Mouse (Mus musculus) kidney, postnatal 25 days (tissue): ENCODE data around the gene Acoxl.
A peak's percentile ranks its signal among the peaks of the same experiment; 100 is the strongest.

Source experiments
- DNase-seq, 2 experiments: peaks; one replicate each; pipeline ENCODE4 v3.0.0; 2021; ENCODE audit warnings: mixed read lengths in 2 of 2

Acoxl gene

GRCm38 (mm10) chr2:128123921-128124683 is 285.4 kb downstream of the Acoxl start:
- DNase-seq = peak; percentile 17 to 42

- no peak for DNase-seq
These were observed 286.0 kb downstream of the Acoxl start for GRCm38 (mm10) chr2:128124693-128125092.

- DNase-seq = peak; percentile 98 to 99
These were observed 287.2 kb downstream of the Acoxl start, which contains the start of gene Bcl2l11 for GRCm38 (mm10) chr2:128125635-128126470. TSS of gene Bcl2l11 (plus strand) at chr2:128126038.

DNA sequence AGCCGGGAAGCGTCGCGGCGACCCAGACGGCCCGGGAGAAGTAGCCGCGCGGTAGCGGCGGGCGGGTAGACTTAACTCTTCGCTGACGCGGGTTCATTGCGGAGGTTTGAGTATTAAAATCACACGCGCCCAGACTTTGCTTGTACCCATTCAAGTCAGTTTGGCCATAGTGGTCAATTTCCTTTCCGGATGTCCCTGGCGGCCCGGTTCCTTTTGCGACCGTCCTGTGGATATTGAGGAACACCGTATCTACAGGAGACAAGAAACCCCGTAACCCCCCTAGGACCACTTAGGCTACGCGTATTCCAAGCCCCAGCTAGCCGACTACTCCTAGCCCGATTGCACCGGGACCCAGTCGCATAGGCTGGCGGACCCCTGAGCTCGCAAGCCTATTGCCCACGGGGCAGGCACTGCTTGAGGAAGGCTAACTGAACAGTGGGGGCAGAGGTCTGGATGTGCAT is 287.9 kb downstream of the Acoxl start:
- no peak for DNase-seq

GRCm38 (mm10) chr2:128127121-128127671 is 288.5 kb downstream of the Acoxl start:
- DNase-seq = peak; percentile 97 to 99

DNA sequence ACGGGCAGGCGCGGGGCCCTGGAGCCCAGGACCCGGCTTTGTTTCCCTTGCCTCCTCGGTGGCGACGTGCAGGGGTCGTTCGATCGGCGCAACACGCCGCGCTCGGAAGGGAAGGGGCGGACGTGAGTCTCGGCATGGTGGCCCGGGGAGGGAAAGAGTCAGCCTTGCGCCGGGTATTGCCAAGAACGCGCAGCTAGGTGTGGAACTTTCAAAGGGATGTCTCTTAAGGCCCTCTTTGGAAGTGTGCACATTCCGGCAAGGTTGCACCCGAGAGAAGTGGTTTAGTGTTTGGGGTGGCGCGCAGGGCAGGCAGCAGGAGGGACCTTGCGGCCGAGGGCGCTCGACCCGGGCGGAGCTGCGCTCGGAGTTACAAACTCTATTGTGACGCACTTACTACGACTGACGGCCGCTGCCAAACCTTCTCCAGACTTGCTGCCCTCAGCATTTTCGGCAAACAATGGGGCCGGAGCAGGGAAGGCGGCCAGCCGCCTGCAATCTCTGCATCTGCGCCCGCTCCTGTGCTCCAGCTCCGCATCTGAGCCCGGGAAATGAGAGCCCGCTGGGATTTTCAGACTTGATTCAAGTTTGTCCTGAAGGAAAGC is 289.1 kb downstream of the Acoxl start:
- peak; percentile 84 to 92 for DNase-seq

GRCm38 (mm10) chr2:128128532-128128931 is 289.9 kb downstream of the Acoxl start:
- no peak for DNase-seq

DNA sequence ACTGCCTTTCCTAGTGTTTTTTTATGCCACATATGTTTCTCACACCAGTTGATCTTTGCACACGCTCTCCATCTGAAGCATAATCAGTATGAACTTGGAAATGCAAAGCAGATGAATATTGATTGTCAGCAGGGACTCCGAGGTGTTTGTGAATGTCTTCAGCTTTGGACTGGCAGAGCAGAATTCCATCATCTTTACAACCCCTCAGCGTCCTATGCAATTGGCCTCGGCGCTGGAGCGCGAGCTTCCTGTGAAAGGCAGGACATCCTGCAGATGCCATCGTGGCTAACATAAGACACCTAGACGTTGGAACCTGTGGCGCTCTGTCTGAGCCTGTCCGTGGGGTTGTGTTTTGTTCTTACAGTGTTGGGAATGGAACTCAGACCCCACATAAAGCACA is 292.8 kb downstream of the Acoxl start:
- no peak for DNase-seq

DNA sequence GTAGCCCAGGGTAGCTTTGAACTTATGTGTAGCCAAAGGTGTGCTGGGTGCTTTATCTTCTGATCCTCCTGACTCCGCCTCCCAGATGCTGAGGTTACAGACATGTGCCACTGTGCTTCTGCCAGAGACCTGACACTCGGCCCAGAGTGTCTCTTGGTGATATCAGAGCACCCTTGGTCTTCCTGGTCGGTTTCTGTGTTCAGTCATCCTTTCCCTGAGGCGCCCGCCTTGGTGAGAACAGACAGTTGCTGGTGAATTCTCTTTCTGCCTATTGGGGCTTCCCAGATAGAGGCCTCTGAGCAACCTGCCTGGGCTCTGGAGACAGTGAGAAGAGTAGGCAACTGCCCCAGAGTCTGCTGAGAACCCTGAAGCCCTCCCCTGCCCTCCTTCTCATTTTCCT is 294.0 kb downstream of the Acoxl start:
- no peak for DNase-seq

- no peak for DNase-seq
These were observed 295.2 kb downstream of the Acoxl start for GRCm38 (mm10) chr2:128133865-128134264.

GRCm38 (mm10) chr2:128134474-128134873 is 295.8 kb downstream of the Acoxl start:
- DNase-seq = no peak

DNA sequence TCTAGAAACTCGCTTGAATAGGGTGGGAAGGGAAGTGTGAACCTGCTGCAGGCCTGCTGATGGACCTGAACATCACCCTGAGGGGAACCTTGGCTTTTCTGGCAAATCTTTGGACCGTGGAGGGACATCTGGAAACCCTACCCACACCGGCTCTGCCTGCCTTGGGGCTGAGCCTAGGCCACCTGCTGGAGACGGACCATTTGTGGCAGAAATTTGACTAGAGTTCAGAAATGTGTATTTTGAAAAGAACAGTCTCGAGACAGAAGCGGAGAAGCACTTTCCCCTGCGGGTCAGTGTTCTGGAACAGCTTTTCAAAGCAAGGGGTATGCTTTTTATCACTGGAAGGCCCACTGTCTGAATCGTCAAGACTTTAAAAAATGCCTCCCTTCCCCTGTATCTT is 296.3 kb downstream of the Acoxl start:
- DNase-seq = no peak

DNA sequence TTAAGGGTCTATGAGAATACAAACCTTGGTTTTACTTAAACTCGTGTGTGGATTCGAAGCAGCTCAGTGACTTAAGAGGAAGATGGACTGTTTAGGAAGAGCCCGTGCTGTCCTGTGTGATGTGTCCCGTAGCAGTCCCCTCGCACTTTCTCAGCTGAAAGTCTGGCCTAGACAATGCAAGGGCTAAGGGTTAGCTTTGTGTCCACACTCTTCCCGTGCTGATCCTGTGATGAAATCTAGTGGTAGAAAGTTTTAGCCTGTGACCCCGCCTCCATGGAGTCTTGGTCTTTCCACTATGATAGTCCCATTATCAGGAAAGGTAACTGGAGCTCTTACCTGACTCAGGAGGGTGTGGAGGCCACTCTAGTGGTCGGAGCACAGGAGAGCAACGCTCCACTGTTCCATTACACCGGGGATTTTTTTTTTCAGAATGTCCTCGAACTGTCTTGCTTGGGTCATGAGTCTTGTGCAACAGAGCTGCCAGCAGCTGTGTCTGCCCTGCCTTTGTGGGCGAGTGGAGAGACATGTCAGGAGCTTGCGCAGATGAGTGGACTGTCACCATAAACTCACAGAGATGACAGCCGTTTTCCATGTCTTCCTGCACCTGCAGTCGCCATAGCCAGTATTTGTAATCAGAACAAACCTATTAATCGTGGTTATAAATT is 298.2 kb downstream of the Acoxl start:
- no peak for DNase-seq

DNA sequence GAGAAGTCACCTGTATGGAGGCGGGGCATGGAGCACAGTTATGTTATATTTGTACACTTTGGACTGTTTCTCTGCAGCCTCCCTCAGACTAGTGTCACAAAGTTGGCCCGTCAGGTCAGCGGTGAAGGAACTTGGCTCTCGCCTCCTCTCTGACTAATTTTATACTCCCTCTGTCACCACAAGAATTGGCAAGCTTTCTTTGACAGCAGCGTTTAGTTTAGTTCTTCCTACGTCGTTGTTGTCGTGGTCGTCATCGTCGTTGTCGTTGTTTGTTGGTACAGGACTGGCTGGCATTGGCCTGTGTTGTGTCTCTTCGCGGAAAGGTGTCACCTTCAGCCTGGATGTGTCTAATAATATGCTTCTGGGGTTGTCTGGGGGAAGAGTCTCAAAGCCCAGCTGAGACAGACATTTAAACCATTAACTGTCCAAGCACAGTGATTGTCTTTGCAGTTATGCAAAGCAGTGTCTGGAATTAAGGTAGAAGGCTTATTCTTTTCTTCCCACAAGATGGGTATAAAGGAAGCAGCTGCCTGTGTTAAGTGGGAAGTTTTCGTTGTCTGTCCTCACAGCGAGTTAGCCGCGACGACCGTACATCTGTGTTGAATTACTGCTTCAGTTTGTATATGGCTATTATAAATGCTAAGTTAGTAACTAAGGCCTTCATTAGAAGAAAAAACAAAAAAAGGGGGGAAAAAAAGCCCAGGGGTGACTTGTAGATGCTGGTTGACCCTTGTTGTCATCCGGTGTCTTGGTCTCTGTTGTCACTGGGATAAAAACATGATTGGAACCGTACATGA is 299.0 kb downstream of the Acoxl start:
- DNase-seq = no peak

DNA sequence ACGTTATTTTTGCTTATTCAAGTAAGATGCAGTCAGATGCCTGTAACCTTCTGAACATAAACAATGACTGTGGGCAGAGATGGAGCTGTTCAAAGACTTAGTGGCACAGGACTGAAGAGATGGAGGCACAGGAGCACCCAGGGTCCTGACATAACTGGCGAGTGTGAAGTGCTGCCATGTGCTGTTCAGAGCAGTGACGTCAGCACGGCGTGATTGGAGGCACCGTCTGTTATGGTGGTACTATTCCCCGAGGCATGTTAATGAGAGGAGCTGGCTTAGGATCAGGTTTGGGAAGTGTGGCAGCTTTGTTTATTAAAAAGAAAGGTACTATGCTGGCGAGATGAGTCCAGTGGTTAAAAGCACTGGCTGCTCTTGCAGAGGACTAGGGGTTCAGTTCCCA is 300.2 kb downstream of the Acoxl start:
- DNase-seq = no peak

DNA sequence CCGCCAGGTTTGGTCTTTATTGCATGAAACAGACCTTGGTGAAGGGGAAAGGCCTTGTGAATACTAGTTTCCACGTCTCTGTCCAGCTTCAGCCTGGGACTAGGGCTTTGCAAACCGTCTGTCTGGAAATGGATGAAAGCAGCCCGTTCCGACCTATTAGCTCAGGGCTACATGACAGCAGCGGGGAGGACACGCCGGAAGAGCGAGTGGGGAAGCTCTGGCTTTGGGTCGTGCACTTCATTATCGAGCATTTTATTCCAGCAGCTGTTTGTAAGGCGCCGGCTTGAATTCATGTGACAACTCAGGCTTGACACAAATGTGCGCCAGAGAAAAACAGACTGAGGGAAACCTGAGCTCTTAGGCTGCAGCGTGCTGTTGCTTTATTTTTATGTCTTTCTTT is 301.1 kb downstream of the Acoxl start:
- peak; percentile 57 to 75 for DNase-seq

DNA sequence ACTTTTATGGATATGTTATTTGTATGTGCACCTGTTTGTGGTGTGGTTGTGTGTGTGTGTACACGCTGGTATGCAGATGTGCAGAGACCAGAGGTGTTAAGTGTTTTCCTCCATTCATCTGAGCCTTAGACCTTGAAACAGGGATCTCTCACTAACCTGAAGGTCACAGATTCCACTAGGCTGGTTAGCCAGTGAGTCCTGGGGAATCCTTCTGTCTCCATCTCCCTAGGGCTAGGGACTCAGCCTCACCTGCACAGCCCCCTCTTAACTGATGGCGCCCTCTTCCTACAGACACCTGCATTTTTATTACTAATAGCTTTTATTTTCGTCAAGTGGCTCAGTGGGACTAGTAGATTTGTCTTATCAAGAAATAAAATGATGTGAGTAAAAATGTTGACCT is 301.5 kb downstream of the Acoxl start:
- no peak for DNase-seq

- DNase-seq = no peak
These were observed 305.3 kb downstream of the Acoxl start for GRCm38 (mm10) chr2:128143992-128144391.

DNA sequence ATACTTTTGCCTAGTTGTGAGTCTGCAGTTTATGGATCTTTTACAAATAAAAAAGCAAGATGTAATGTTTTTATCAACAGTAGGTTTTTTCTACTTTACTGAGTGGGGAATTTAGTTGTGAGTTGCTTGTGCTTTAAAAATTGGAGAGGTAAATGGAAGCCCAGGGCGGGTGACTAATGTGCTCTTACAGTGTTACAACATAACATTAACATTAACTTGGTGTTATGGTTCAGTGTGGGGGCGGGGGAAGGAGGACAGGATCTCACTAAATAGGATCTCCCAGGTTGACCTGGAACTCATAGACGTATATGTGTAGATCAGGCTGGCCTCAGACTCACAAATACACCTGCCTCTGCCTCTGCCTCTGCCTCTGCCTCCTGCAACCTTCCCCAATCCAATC is 306.8 kb downstream of the Acoxl start:
- DNase-seq = peak in 1 of 2 experiments; percentile 29

GRCm38 (mm10) chr2:128149596-128149995 is 310.9 kb downstream of the Acoxl start:
- peak in 1 of 2 experiments; percentile 21 for DNase-seq

GRCm38 (mm10) chr2:128152211-128152610 is 313.5 kb downstream of the Acoxl start:
- no peak for DNase-seq
